Mouse (Mus musculus) kidney, embryonic 16.5 days (tissue): Measurements from ENCODE around the gene Otop1. TPM values are rescaled to one million over a fixed set of nuclear protein-coding genes. Genes with fewer than 3 reads are reported as not detected.
A peak's percentile ranks its signal among the peaks of the same experiment; 100 is the strongest.

Source experiments
- ATAC-seq: fragments of 200-750 bp; cut with Nextera tagmentation; 2 replicates; pipeline ENCODE4 v1.8.0; 2017; ENCODE audit warnings: moderate TSS enrichment; ENCODE audit not compliant: low FRiP score, low TSS enrichment
- H3K27ac ChIP-seq: fragments of 300-500 bp; sonication (generic); 2 replicates; pipeline ENCODE4 v1.5.1; 2014; ENCODE audit warnings: low read length
- H3K27me3 ChIP-seq: fragments of 300-500 bp; sonication (generic); 2 replicates; pipeline ENCODE4 v1.6.1; 2014; ENCODE audit warnings: low read length, control low read depth, mixed read lengths; ENCODE audit not compliant: insufficient read depth
- H3K36me3 ChIP-seq: fragments of 300-500 bp; sonication (generic); 2 replicates; pipeline ENCODE4 v1.6.1; 2014; ENCODE audit warnings: low read length, control low read depth, mixed read lengths; ENCODE audit not compliant: insufficient read depth
- H3K4me1 ChIP-seq: fragments of 300-500 bp; sonication (generic); 2 replicates; pipeline ENCODE4 v1.6.1; 2014; ENCODE audit warnings: low read length, control low read depth, mixed read lengths; ENCODE audit not compliant: insufficient read depth
- H3K4me2 ChIP-seq: fragments of 300-500 bp; sonication (generic); replicated peaks from 2 replicates; pipeline ENCODE4 v1.6.1; 2014; ENCODE audit warnings: low read depth, low read length
- H3K4me3 ChIP-seq: fragments of 300-500 bp; sonication (generic); 2 replicates; pipeline ENCODE4 v1.5.1; 2014; ENCODE audit warnings: mild to moderate bottlenecking, low read length
- H3K9ac ChIP-seq: fragments of 300-500 bp; sonication (generic); replicated peaks from 2 replicates; pipeline ENCODE4 v1.6.1; 2014; ENCODE audit warnings: low read length
- H3K9me3 ChIP-seq: fragments of 300-500 bp; sonication (generic); 2 replicates; pipeline ENCODE4 v1.6.1; 2016; ENCODE audit warnings: low read length, control low read depth
- WGBS: fragments of 180-500 bp; shearing (Covaris S2); extraction: QIAGEN DNeasy Blood & Tissue Kit; methylation state at CpG from one replicate; pipeline ENCODE4 v1.1.7; 2014; 5-methylcytosine and 5-hydroxymethylcytosine counted together
- polyA plus RNA-seq: library from polyadenylated mRNA; unstranded; fragments of >200 nt; fragmentation: Nextera tagmentation; extraction: Ambion mirVana; gene quantifications from 2 replicates; pipeline ENCODE4 v1.2.1, GENCODE M21; 2015

The Otop1 gene
- polyA plus RNA-seq, 1 experiment from 2014 or later, result not detected

GRCm38 (mm10) chr5:38258773-38259146 is 17.0 kb upstream of the Otop1 start:
- 75% methylated on average over 5 of the region's 5 CpGs for WGBS
- no peak overlapping the region for H3K9ac ChIP-seq
- no peak overlapping the region for H3K4me3 ChIP-seq
- H3K36me3 ChIP-seq, result peaks cover 15% of the 10 kb centered on the region
- H3K4me1 ChIP-seq, result peaks cover 14% of the 10 kb centered on the region
- no peaks in the 10 kb centered on the region for H3K9me3 ChIP-seq
- no peaks in the 10 kb centered on the region for H3K27me3 ChIP-seq
- ATAC-seq, result 0 out of 2 replicates have a peak, but pooled peaks have one; percentile 13
- H3K4me2 ChIP-seq, result no peak overlapping the region
- H3K27ac ChIP-seq, result peak overlapping the region; percentile 25; the same call in 1 of the 2 replicates

- Histone ChIP-seq H3K27ac (peak overlapping the region; percentile 86), H3K27me3 (no peaks in the 10 kb centered on the region), H3K4me1 (peaks cover 14% of the 10 kb centered on the region), H3K4me2 (peak overlapping the region; percentile 89), H3K9ac (peak overlapping the region; percentile 87), H3K9me3 (no peaks in the 10 kb centered on the region), H3K36me3 (peaks cover 22% of the 10 kb centered on the region), H3K4me3 (peak overlapping the region; percentile 74)
- 47% methylated on average over 9 of the region's 9 CpGs for WGBS
- peak; percentile 42; the same call in 1 of the 2 replicates for ATAC-seq
Measured at GRCm38 (mm10) chr5:38259455-38260106, 16.2 kb upstream of the Otop1 start.

GRCm38 (mm10) chr5:38260107-38260682 is 15.6 kb upstream of the Otop1 start, which contains the start of gene Tmem128:
Gene Tmem128 (plus strand): TSS chr5:38260185.
- peak within 1 kb of the TSS; percentile 89 for H3K4me2 ChIP-seq
- peaks cover 14% of the 10 kb centered on the region for H3K4me1 ChIP-seq
- peaks cover 24% of the 10 kb centered on the region for H3K36me3 ChIP-seq
- H3K27ac ChIP-seq, result peak within 1 kb of the TSS; percentile 86
- H3K9ac ChIP-seq, result peak within 1 kb of the TSS; percentile 87
- H3K4me3 ChIP-seq, result peak within 1 kb of the TSS; percentile 74
- peak; percentile 74; the same call in 1 of the 2 replicates for ATAC-seq
- no peaks in the 10 kb centered on the region for H3K27me3 ChIP-seq
- WGBS, result under 1% methylated on average over 40 of the region's 40 CpGs
- no peaks in the 10 kb centered on the region for H3K9me3 ChIP-seq

GRCm38 (mm10) chr5:38270942-38271341 is 4.8 kb upstream of the Otop1 start:
- no peaks in the 10 kb centered on the region for H3K9me3 ChIP-seq
- 92% methylated on average over 3 of the region's 3 CpGs for WGBS
- H3K4me3 ChIP-seq, result no peak overlapping the region
- H3K36me3 ChIP-seq, result peaks cover 26% of the 10 kb centered on the region; the same call in 1 of the 2 replicates
- no peak overlapping the region for H3K4me2 ChIP-seq
- no peaks in the 10 kb centered on the region for H3K4me1 ChIP-seq
- peaks cover 21% of the 10 kb centered on the region for H3K27me3 ChIP-seq
- no peak overlapping the region for H3K27ac ChIP-seq
- ATAC-seq, result no peak
- H3K9ac ChIP-seq, result no peak overlapping the region

GRCm38 (mm10) chr5:38273831-38274230 is 1.9 kb upstream of the Otop1 start:
- no peak overlapping the region for H3K4me3 ChIP-seq
- H3K9me3 ChIP-seq, result no peaks in the 10 kb centered on the region
- peaks cover 50% of the 10 kb centered on the region for H3K27me3 ChIP-seq
- no peak overlapping the region for H3K4me2 ChIP-seq
- no peak for ATAC-seq
- H3K36me3 ChIP-seq, result peaks cover 10% of the 10 kb centered on the region; the same call in 1 of the 2 replicates
- WGBS, result 80% methylated on average over 4 of the region's 4 CpGs
- no peak overlapping the region for H3K27ac ChIP-seq
- H3K9ac ChIP-seq, result no peak overlapping the region
- peaks cover 10% of the 10 kb centered on the region for H3K4me1 ChIP-seq

GRCm38 (mm10) chr5:38276451-38276850 is 679 bp downstream of the Otop1 start:
- WGBS, result under 1% methylated on average over 19 of the region's 19 CpGs
- H3K36me3 ChIP-seq, result no peaks in the 10 kb centered on the region
- no peaks in the 10 kb centered on the region for H3K9me3 ChIP-seq
- peak overlapping the region; percentile 10; the same call in 1 of the 2 replicates for H3K4me3 ChIP-seq
- no peak overlapping the region for H3K9ac ChIP-seq
- H3K27ac ChIP-seq, result no peak overlapping the region
- H3K4me1 ChIP-seq, result peaks cover 10% of the 10 kb centered on the region
- peak overlapping the region; percentile 20; the same call in 1 of the 2 replicates for H3K4me2 ChIP-seq
- H3K27me3 ChIP-seq, result peaks cover 57% of the 10 kb centered on the region
- ATAC-seq, result no peak

GRCm38 (mm10) chr5:38277098-38277866 is 1.5 kb downstream of the Otop1 start:
- Histone ChIP-seq H3K9me3 (no peaks in the 10 kb centered on the region), H3K4me3 (peak overlapping the region; percentile 18), H3K4me2 (peak overlapping the region; percentile 34), H3K27ac (no peak overlapping the region), H3K36me3 (no peaks in the 10 kb centered on the region), H3K9ac (no peak overlapping the region), H3K27me3 (peaks cover 57% of the 10 kb centered on the region), H3K4me1 (peaks cover 10% of the 10 kb centered on the region)
- WGBS, result 1% methylated on average over 58 of the region's 65 CpGs
- peak; percentile 39; the same call in 1 of the 2 replicates for ATAC-seq

- ATAC-seq, result 0 out of 2 replicates have a peak, but pooled peaks have one; percentile 5
- no peak overlapping the region for H3K9ac ChIP-seq
- no peak overlapping the region for H3K4me3 ChIP-seq
- WGBS, result 11% methylated on average over 12 of the region's 12 CpGs
- H3K4me1 ChIP-seq, result peaks cover 10% of the 10 kb centered on the region
- H3K27ac ChIP-seq, result no peak overlapping the region
- no peaks in the 10 kb centered on the region for H3K36me3 ChIP-seq
- peak overlapping the region; percentile 34; the same call in 1 of the 2 replicates for H3K4me2 ChIP-seq
- H3K9me3 ChIP-seq, result no peaks in the 10 kb centered on the region
- peaks cover 57% of the 10 kb centered on the region for H3K27me3 ChIP-seq
Measured at GRCm38 (mm10) chr5:38277936-38278600, 2.3 kb downstream of the Otop1 start.

GRCm38 (mm10) chr5:38280075-38280474 is 4.3 kb downstream of the Otop1 start:
- no peak overlapping the region for H3K4me3 ChIP-seq
- 19% methylated on average over 1 of the region's 1 CpGs for WGBS
- ATAC-seq, result no peak

More at GRCm38 (mm10) chr5:38280075-38280474, 4.3 kb downstream of the Otop1 start:
- Histone ChIP-seq H3K9me3 (no peaks in the 10 kb centered on the region), H3K9ac (no peak overlapping the region), H3K4me2 (no peak overlapping the region), H3K27ac (no peak overlapping the region), H3K27me3 (peaks cover 44% of the 10 kb centered on the region), H3K36me3 (no peaks in the 10 kb centered on the region), H3K4me1 (peaks cover 10% of the 10 kb centered on the region)
